Mouse (Mus musculus) ES-Bruce4 (cell line): ENCODE measurements around the gene Tmprss11e. TPM values are rescaled to one million over a fixed set of nuclear protein-coding genes. Genes with fewer than 3 reads are reported as not detected.

Source experiments
- H3K27ac ChIP-seq: 2 replicates; pipeline ENCODE4 v1.5.1; 2012; ENCODE audit warnings: low read length, inconsistent platforms; ENCODE audit not compliant: insufficient read depth
- H3K27me3 ChIP-seq: 2 replicates; pipeline ENCODE4 v1.6.1; 2012; ENCODE audit warnings: mild to moderate bottlenecking, low read length, inconsistent platforms; ENCODE audit not compliant: control insufficient read depth, poor library complexity, insufficient read depth, severe bottlenecking
- H3K36me3 ChIP-seq: 2 replicates; pipeline ENCODE4 v1.6.1; 2012; ENCODE audit warnings: inconsistent platforms, mild to moderate bottlenecking, low read length, moderate library complexity; ENCODE audit not compliant: control insufficient read depth, poor library complexity, insufficient read depth, severe bottlenecking
- H3K4me1 ChIP-seq: one replicate; pipeline ENCODE4 v1.8.1; 2011; ENCODE audit warnings: low read length; ENCODE audit not compliant: control insufficient read depth, insufficient read depth
- H3K4me3 ChIP-seq: 2 replicates; pipeline ENCODE4 v1.5.1; 2011; ENCODE audit warnings: low read depth, mild to moderate bottlenecking, low read length
- H3K9ac ChIP-seq: 2 replicates; pipeline ENCODE4 v1.6.1; 2012; ENCODE audit warnings: low read depth, mild to moderate bottlenecking, inconsistent platforms; ENCODE audit not compliant: poor library complexity, severe bottlenecking
- H3K9me3 ChIP-seq: replicated peaks from 2 replicates; pipeline ENCODE4 v1.6.1; 2012; ENCODE audit warnings: mild to moderate bottlenecking, low read length, inconsistent platforms; ENCODE audit not compliant: control insufficient read depth, poor library complexity, insufficient read depth, severe bottlenecking
- CTCF ChIP-seq: IDR thresholded peaks from one replicate; pipeline ENCODE4 v1.8.1; 2011; ENCODE audit warnings: low read depth, low read length
- EP300 ChIP-seq: IDR thresholded peaks from 2 replicates; pipeline ENCODE4 v1.6.1; 2011; ENCODE audit warnings: low read depth, low read length; ENCODE audit not compliant: insufficient read depth
- POLR2A ChIP-seq: IDR thresholded peaks from one replicate; pipeline ENCODE4 v1.8.1; 2011; ENCODE audit warnings: low read length; ENCODE audit not compliant: insufficient read depth
- polyA plus RNA-seq: library from polyadenylated mRNA; stranded (reverse); fragments of >200 nt; gene quantifications from 2 replicates; pipeline ENCODE4 v1.2.4, GENCODE M21; 2011; ENCODE audit warnings: low read depth; ENCODE audit not compliant: missing spikeins, insufficient read depth, insufficient read length

The Tmprss11e gene
- polyA plus RNA-seq, 1 experiment: not detected

DNA sequence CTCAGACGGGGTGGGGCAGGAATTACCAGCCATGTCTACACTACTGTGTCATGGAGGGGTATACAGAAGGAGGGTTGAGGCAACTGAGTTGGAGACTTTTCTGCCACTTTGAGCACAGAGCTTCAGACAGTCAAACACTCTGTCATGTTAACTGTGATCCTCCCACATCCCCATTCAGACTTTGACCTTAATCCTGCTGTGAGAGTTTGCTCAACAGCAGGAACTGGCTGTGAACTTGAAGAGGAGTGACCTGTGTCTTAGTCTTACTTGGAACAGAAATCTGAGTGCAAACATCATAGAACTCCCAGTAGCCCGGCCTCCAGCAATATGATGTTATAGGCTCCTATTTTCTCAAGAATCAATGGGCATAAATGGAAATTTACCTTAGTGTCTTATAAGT, 9.8 kb downstream of the Tmprss11e start:
- H3K36me3 ChIP-seq: no peaks in the 10 kb centered on the region
- no peaks in the 10 kb centered on the region for H3K27me3 ChIP-seq
- no peak overlapping the region for H3K27ac ChIP-seq
- H3K4me1 ChIP-seq: no peaks in the 10 kb centered on the region
- no peak overlapping the region for H3K9ac ChIP-seq
- no peak overlapping the region for H3K4me3 ChIP-seq
- no peaks in the 10 kb centered on the region for H3K9me3 ChIP-seq
- no peak for TF ChIP-seq EP300
- TF ChIP-seq POLR2A: no peak
- TF ChIP-seq CTCF: no peak

DNA sequence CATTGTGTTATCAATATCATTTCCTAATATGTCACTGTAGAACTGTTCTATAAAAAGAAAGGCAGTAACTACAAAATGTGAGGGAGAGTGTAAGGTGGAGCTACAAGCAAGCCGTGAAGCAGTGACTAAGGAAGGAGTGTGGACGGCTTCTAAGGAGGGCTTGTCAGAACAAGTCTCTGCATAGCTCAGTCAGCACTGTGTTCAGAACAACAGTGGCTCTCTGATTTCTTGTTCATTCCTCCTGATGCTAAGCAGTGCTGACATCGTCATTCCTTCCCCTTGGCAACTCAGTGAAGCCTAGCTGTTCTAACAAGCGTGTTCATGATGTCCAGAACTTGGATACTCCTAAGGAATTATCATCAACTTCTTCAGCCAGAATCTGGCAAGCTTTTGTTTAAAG, 15.0 kb downstream of the Tmprss11e start:
- no peak for TF ChIP-seq POLR2A
- no peak for TF ChIP-seq EP300
- no peak for TF ChIP-seq CTCF
- H3K4me1 ChIP-seq: no peaks in the 10 kb centered on the region
- no peaks in the 10 kb centered on the region for H3K27me3 ChIP-seq
- no peaks in the 10 kb centered on the region for H3K9me3 ChIP-seq
- H3K27ac ChIP-seq: no peak overlapping the region
- no peaks in the 10 kb centered on the region for H3K36me3 ChIP-seq
- H3K9ac ChIP-seq: no peak overlapping the region
- no peak overlapping the region for H3K4me3 ChIP-seq

DNA sequence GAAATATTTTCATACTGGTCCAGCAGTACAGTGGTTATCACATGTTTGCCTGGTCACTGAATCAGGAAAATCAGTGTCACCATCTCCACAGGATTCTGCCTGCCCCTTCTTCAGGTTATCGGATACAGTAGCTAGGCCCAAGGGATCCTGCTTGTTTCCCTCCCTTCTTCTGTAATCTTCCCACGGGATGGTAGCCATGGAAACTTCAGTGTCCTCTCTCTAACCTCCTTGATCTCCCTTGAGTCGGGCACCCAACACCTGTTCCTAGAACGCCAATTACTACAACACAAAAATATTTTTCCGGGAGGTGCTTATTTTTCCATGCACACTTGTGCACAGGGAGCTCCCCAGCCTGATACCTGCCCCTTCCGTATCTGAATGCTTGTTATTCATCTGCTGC, 17.0 kb downstream of the Tmprss11e start:
- Histone ChIP-seq H3K4me1 (no peaks in the 10 kb centered on the region), H3K9ac (no peak overlapping the region), H3K27ac (no peak overlapping the region)

DNA sequence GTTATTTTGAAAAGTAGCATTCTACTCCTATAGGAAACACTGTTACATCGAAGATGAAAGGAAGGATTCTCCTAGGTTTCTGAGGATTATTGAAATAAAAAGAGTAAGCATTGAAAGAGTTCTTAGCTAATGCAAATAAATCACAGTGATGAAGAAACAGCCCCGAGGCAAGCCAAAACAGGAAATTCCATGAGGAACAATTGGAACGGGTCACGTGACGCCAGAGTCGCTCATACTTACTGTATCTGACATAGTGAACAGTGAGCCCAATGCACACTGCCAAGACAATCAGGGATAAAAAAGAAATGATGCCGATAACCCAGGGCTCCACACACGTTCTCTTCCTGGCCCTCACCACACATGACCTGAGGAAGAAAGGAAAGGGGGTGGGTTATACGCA, 18.6 kb downstream of the Tmprss11e start:
- H3K4me3 ChIP-seq: no peak overlapping the region
- no peaks in the 10 kb centered on the region for H3K36me3 ChIP-seq

More for the DNA sequence above, 17.0 kb downstream of the Tmprss11e start:
- Histone ChIP-seq H3K36me3 (no peaks in the 10 kb centered on the region), H3K9me3 (no peaks in the 10 kb centered on the region), H3K27me3 (no peaks in the 10 kb centered on the region), H3K4me3 (no peak overlapping the region)
- TF ChIP-seq CTCF (no peak), EP300 (no peak), POLR2A (no peak)

DNA sequence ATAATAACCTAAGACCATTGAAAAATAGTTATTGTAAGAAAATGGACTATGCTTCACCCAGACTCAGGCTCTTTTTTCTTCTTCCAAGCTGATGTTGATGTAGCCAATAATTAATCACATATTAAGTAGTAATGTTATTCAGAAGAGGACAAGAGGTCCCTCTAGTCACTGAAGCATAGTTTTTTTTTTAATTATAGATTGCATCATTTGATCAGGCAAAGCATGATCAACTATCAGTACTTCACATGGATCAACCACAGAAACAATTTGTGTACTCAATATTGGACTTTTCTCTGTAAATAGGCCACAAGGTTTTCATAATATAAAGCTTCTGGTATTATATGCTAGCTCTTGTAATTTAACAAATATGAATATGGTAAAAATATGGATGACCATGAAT, 20.6 kb downstream of the Tmprss11e start:
- Histone ChIP-seq H3K27me3 (no peaks in the 10 kb centered on the region), H3K9me3 (no peaks in the 10 kb centered on the region), H3K4me1 (no peaks in the 10 kb centered on the region), H3K4me3 (no peak overlapping the region), H3K9ac (no peak overlapping the region), H3K36me3 (no peaks in the 10 kb centered on the region), H3K27ac (no peak overlapping the region)
- TF ChIP-seq CTCF: no peak
- TF ChIP-seq POLR2A: no peak
- TF ChIP-seq EP300: no peak

More for the DNA sequence above, 18.6 kb downstream of the Tmprss11e start:
- Histone ChIP-seq H3K9me3 (no peaks in the 10 kb centered on the region), H3K4me1 (no peaks in the 10 kb centered on the region), H3K9ac (no peak overlapping the region), H3K27me3 (no peaks in the 10 kb centered on the region), H3K27ac (no peak overlapping the region)
- TF ChIP-seq CTCF: no peak
- no peak for TF ChIP-seq POLR2A
- TF ChIP-seq EP300: no peak

DNA sequence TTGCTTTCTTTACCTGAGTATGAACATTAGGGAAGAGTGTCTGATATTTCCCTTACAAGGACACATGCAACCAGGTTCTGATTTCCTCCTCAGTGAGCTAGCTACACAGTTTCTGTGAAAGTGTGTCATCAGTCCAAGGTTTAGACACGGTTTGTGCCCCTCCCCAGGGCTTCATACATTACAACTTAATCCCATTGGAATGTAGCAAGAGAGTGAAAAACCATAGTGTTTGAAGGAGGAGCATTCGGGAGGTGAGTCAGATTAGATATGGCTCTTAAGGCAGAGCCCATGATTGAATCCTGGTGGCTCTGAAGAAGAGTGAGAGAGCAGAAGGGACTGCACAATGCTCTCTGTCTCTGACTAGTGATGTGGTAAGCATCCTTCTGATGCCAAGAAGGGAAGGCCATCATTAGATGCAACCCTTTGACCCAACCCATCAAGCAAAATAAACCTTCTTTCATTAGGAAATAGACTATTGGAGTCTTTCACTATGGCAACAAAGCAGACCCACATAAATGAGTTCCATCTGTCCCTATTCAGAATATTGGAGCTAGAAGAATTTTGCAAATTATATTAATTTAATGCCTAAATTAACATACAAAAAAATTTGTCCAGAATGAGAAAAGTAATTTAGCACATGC, 22.7 kb downstream of the Tmprss11e start:
- H3K27me3 ChIP-seq: no peaks in the 10 kb centered on the region
- no peak for TF ChIP-seq CTCF
- TF ChIP-seq POLR2A: no peak
- TF ChIP-seq EP300: no peak
- no peak overlapping the region for H3K9ac ChIP-seq
- H3K36me3 ChIP-seq: no peaks in the 10 kb centered on the region
- no peak overlapping the region for H3K4me3 ChIP-seq
- H3K9me3 ChIP-seq: no peaks in the 10 kb centered on the region
- no peak overlapping the region for H3K27ac ChIP-seq
- H3K4me1 ChIP-seq: no peaks in the 10 kb centered on the region
